Mouse (Mus musculus): Measurements from ENCODE around the gene Wdsub1. TPM values are rescaled to one million over a fixed set of nuclear protein-coding genes. Genes with fewer than 3 reads are reported as not detected.

Gene Wdsub1
- 8.4 and 10.5 TPM in 2 replicates for polyA plus RNA-seq (2014; fragmentation: Nextera tagmentation; extraction: Ambion mirVana)

- DNase-seq (ENCODE audit: low spot score) (peak; percentile 94), ATAC-seq (peak; percentile 97)
- Histone ChIP-seq H3K4me2 (ENCODE audit: low read length) (peak within 1 kb of the TSS; percentile 83), H3K36me3 (ENCODE audit: control insufficient read depth, insufficient read depth, low read length) (no peaks in the 10 kb centered on the region), H3K9ac (ENCODE audit: low read length) (peak within 1 kb of the TSS; percentile 70), H3K9me3 (replicated peaks; ENCODE audit: control insufficient read depth, low read length) (no peaks in the 10 kb centered on the region), H3K4me1 (ENCODE audit: control insufficient read depth, insufficient read depth, low read length) (no peaks in the 10 kb centered on the region; the same call in 1 of the 2 replicates), H3K27ac (ENCODE audit: low read depth, low read length) (no peak within 1 kb of the TSS), H3K27me3 (replicated peaks; ENCODE audit: control insufficient read depth, insufficient read depth, low read length) (no peaks in the 10 kb centered on the region), H3K4me3 (ENCODE audit: low read depth, low read length) (peak within 1 kb of the TSS; percentile 76)
- 5% methylated on average over 57 of the region's 57 CpGs for WGBS
Observed at GRCm38 (mm10) chr2:59881831-59882741, at the start of gene Wdsub1. Wdsub1 (minus strand) TSS chr2:59882591.

GRCm38 (mm10) chr2:59913610-59914009, 31.2 kb upstream of the Wdsub1 start:
- Histone ChIP-seq H3K36me3 (ENCODE audit: control insufficient read depth, insufficient read depth, low read length) (peaks cover 79% of the 10 kb centered on the region), H3K27ac (ENCODE audit: low read depth, low read length) (no peak overlapping the region), H3K9me3 (replicated peaks; ENCODE audit: control insufficient read depth, low read length) (no peaks in the 10 kb centered on the region), H3K27me3 (replicated peaks; ENCODE audit: control insufficient read depth, insufficient read depth, low read length) (no peaks in the 10 kb centered on the region), H3K4me1 (ENCODE audit: control insufficient read depth, insufficient read depth, low read length) (no peaks in the 10 kb centered on the region), H3K4me3 (ENCODE audit: low read depth, low read length) (no peak overlapping the region), H3K4me2 (ENCODE audit: low read length) (no peak overlapping the region), H3K9ac (ENCODE audit: low read length) (no peak overlapping the region)
- WGBS = 80% methylated on average over 11 of the region's 11 CpGs
- DNase-seq (ENCODE audit: low spot score) = no peak
- ATAC-seq = no peak

DNA sequence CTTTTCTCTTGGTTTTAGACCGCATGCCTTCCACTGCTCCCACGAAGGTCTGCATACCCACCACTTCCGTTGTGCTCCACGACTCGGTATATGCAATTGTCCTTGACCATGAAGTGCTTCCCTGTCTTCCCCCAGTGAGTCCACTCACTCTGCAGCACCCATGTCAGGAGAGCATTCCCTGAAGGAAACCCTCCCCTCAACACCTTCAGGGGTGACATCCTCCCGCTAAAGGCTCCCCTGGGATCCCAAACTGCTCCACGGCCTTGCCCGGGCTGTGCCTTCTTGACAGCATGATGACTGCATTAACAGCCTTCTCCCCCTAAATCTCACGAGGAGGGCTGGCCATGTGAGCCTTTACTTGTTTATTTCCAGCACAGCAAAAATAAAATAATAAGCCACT, 25.7 kb upstream of the Wdsub1 start:
- H3K27ac ChIP-seq (ENCODE audit: low read depth, low read length) = no peak overlapping the region
- no peaks in the 10 kb centered on the region for H3K27me3 ChIP-seq (replicated peaks; ENCODE audit: control insufficient read depth, insufficient read depth, low read length)
- no peaks in the 10 kb centered on the region for H3K9me3 ChIP-seq (replicated peaks; ENCODE audit: control insufficient read depth, low read length)
- WGBS = 93% methylated on average over 9 of the region's 9 CpGs
- H3K36me3 ChIP-seq (ENCODE audit: control insufficient read depth, insufficient read depth, low read length) = peaks cover 67% of the 10 kb centered on the region
- DNase-seq (ENCODE audit: low spot score) (no peak), ATAC-seq (no peak)
- no peak overlapping the region for H3K4me3 ChIP-seq (ENCODE audit: low read depth, low read length)
- no peak overlapping the region for H3K9ac ChIP-seq (ENCODE audit: low read length)
- H3K4me2 ChIP-seq (ENCODE audit: low read length) = no peak overlapping the region
- H3K4me1 ChIP-seq (ENCODE audit: control insufficient read depth, insufficient read depth, low read length) = no peaks in the 10 kb centered on the region

- no peaks in the 10 kb centered on the region for H3K4me1 ChIP-seq (ENCODE audit: control insufficient read depth, insufficient read depth, low read length)
- H3K27me3 ChIP-seq (replicated peaks; ENCODE audit: control insufficient read depth, insufficient read depth, low read length) = no peaks in the 10 kb centered on the region
- no peak overlapping the region for H3K27ac ChIP-seq (ENCODE audit: low read depth, low read length)
- 89% methylated on average over 7 of the region's 7 CpGs for WGBS
- no peak overlapping the region for H3K4me3 ChIP-seq (ENCODE audit: low read depth, low read length)
- no peak overlapping the region for H3K4me2 ChIP-seq (ENCODE audit: low read length)
- peaks cover 62% of the 10 kb centered on the region for H3K36me3 ChIP-seq (ENCODE audit: control insufficient read depth, insufficient read depth, low read length)
- no peak for ATAC-seq
- DNase-seq (ENCODE audit: low spot score) = no peak
- no peak overlapping the region for H3K9ac ChIP-seq (ENCODE audit: low read length)
- no peaks in the 10 kb centered on the region for H3K9me3 ChIP-seq (replicated peaks; ENCODE audit: control insufficient read depth, low read length)
Observed at GRCm38 (mm10) chr2:59904007-59904406, 21.6 kb upstream of the Wdsub1 start.

GRCm38 (mm10) chr2:59898666-59899065, 16.3 kb upstream of the Wdsub1 start:
- Histone ChIP-seq H3K4me1 (ENCODE audit: control insufficient read depth, insufficient read depth, low read length) (no peaks in the 10 kb centered on the region), H3K9ac (ENCODE audit: low read length) (no peak overlapping the region), H3K27me3 (replicated peaks; ENCODE audit: control insufficient read depth, insufficient read depth, low read length) (no peaks in the 10 kb centered on the region), H3K9me3 (replicated peaks; ENCODE audit: control insufficient read depth, low read length) (no peaks in the 10 kb centered on the region), H3K4me3 (ENCODE audit: low read depth, low read length) (no peak overlapping the region), H3K4me2 (ENCODE audit: low read length) (no peak overlapping the region), H3K36me3 (ENCODE audit: control insufficient read depth, insufficient read depth, low read length) (peaks cover 50% of the 10 kb centered on the region), H3K27ac (ENCODE audit: low read depth, low read length) (no peak overlapping the region)
- WGBS = 90% methylated on average over 4 of the region's 4 CpGs
- ATAC-seq (no peak), DNase-seq (ENCODE audit: low spot score) (no peak)

GRCm38 (mm10) chr2:59898105-59898504, 15.7 kb upstream of the Wdsub1 start:
- H3K4me3 ChIP-seq (ENCODE audit: low read depth, low read length) = no peak overlapping the region
- H3K36me3 ChIP-seq (ENCODE audit: control insufficient read depth, insufficient read depth, low read length) = peaks cover 50% of the 10 kb centered on the region
- H3K9ac ChIP-seq (ENCODE audit: low read length) = no peak overlapping the region
- no peaks in the 10 kb centered on the region for H3K9me3 ChIP-seq (replicated peaks; ENCODE audit: control insufficient read depth, low read length)
- no peak for DNase-seq (ENCODE audit: low spot score)
- H3K27me3 ChIP-seq (replicated peaks; ENCODE audit: control insufficient read depth, insufficient read depth, low read length) = no peaks in the 10 kb centered on the region
- ATAC-seq = no peak
- no peaks in the 10 kb centered on the region for H3K4me1 ChIP-seq (ENCODE audit: control insufficient read depth, insufficient read depth, low read length)
- no peak overlapping the region for H3K4me2 ChIP-seq (ENCODE audit: low read length)
- H3K27ac ChIP-seq (ENCODE audit: low read depth, low read length) = no peak overlapping the region
- 94% methylated on average over 6 of the region's 7 CpGs for WGBS

- H3K9ac ChIP-seq (ENCODE audit: low read length) = no peak overlapping the region
- ATAC-seq = no peak
- peaks cover 45% of the 10 kb centered on the region for H3K36me3 ChIP-seq (ENCODE audit: control insufficient read depth, insufficient read depth, low read length)
- 85% methylated on average over 8 of the region's 8 CpGs for WGBS
- no peak for DNase-seq (ENCODE audit: low spot score)
- H3K27ac ChIP-seq (ENCODE audit: low read depth, low read length) = no peak overlapping the region
- H3K9me3 ChIP-seq (replicated peaks; ENCODE audit: control insufficient read depth, low read length) = no peaks in the 10 kb centered on the region
- H3K4me2 ChIP-seq (ENCODE audit: low read length) = no peak overlapping the region
- no peaks in the 10 kb centered on the region for H3K4me1 ChIP-seq (ENCODE audit: control insufficient read depth, insufficient read depth, low read length)
- H3K27me3 ChIP-seq (replicated peaks; ENCODE audit: control insufficient read depth, insufficient read depth, low read length) = no peaks in the 10 kb centered on the region
- H3K4me3 ChIP-seq (ENCODE audit: low read depth, low read length) = no peak overlapping the region
Observed at GRCm38 (mm10) chr2:59896837-59897236, 14.4 kb upstream of the Wdsub1 start.

DNA sequence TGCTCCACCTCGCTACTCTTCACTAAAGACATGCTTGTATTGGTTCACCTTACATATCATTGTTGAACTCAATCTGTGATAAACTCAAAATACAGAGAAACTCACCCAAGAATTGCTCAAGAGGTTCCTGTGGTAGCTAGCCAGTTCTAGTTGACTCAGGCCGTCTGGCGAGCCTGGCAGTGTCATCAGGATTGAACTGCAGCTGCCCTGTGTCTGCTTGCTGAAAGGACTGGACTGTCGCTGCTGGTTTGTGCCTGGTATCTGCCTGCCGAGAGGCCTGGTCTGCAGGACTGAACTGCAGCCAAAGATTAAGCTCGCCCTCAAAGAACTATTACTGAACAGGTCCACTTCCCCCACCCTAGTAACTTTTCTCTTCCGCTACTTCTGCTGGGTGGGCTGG, 14.0 kb upstream of the Wdsub1 start:
- ATAC-seq = no peak
- Histone ChIP-seq H3K4me2 (ENCODE audit: low read length) (no peak overlapping the region), H3K9me3 (replicated peaks; ENCODE audit: control insufficient read depth, low read length) (no peaks in the 10 kb centered on the region), H3K36me3 (ENCODE audit: control insufficient read depth, insufficient read depth, low read length) (peaks cover 41% of the 10 kb centered on the region), H3K27me3 (replicated peaks; ENCODE audit: control insufficient read depth, insufficient read depth, low read length) (no peaks in the 10 kb centered on the region), H3K4me1 (ENCODE audit: control insufficient read depth, insufficient read depth, low read length) (no peaks in the 10 kb centered on the region), H3K9ac (ENCODE audit: low read length) (no peak overlapping the region), H3K4me3 (ENCODE audit: low read depth, low read length) (no peak overlapping the region), H3K27ac (ENCODE audit: low read depth, low read length) (no peak overlapping the region)
- no peak for DNase-seq (ENCODE audit: low spot score)
- 81% methylated on average over 7 of the region's 7 CpGs for WGBS

DNA sequence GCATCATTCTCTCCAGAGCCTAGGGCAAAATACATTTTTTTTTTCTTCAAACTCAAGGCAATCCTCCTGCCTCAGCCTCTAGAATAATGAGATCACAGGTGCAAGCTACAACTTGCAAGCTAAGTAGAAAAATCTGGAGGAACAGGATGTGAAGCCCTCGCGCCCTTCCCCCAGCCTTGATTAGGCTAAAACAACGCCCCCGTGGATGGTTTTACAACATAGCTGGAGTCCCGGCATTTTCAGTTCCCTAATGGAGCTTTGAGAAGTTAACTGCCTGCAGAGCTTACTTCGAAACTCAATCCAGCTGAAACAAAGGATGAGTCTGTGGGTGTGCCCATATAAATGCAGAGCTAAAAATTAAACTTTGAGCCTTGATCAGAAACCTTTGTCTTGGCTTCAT, 7.3 kb upstream of the Wdsub1 start:
- Histone ChIP-seq H3K9me3 (replicated peaks; ENCODE audit: control insufficient read depth, low read length) (no peaks in the 10 kb centered on the region), H3K4me3 (ENCODE audit: low read depth, low read length) (no peak overlapping the region), H3K27me3 (replicated peaks; ENCODE audit: control insufficient read depth, insufficient read depth, low read length) (no peaks in the 10 kb centered on the region), H3K4me2 (ENCODE audit: low read length) (no peak overlapping the region), H3K9ac (ENCODE audit: low read length) (no peak overlapping the region), H3K4me1 (ENCODE audit: control insufficient read depth, insufficient read depth, low read length) (no peaks in the 10 kb centered on the region), H3K36me3 (ENCODE audit: control insufficient read depth, insufficient read depth, low read length) (peaks cover 10% of the 10 kb centered on the region; the same call in 1 of the 2 replicates), H3K27ac (ENCODE audit: low read depth, low read length) (no peak overlapping the region)
- DNase-seq (ENCODE audit: low spot score) (no peak), ATAC-seq (no peak)
- 86% methylated on average over 6 of the region's 6 CpGs for WGBS

Data from forebrain, embryonic 14.5 days (tissue).